Mouse (Mus musculus) liver, adult 2 months (tissue): Measurements from ENCODE around the gene Zfp827.

Source experiments
- CTCF ChIP-seq: fragments of 200-500 bp; IDR thresholded peaks from 2 replicates; pipeline ENCODE4 v1.5.1; 2011; ENCODE audit warnings: low read depth, low read length, control low read depth
- POLR2A ChIP-seq: fragments of 200-500 bp; IDR thresholded peaks from 2 replicates; pipeline ENCODE4 v1.6.1; 2011; ENCODE audit warnings: low read length, control low read depth; ENCODE audit not compliant: insufficient read depth; ENCODE audit errors: extremely low read depth

GRCm38 (mm10) chr8:79084359-79084820, 56.2 kb downstream of the Zfp827 start:
- TF ChIP-seq POLR2A (no peak), CTCF (no peak)
